Mouse (Mus musculus): Measurements from ENCODE around the gene Clstn3.

GRCm38 (mm10) chr6:124443338-124443737 is 21.3 kb downstream of the Clstn3 start:
- TF ChIP-seq TAL1 (IDR thresholded peaks at IDR 0.05; ENCODE audit: low read length) = no peak
- TF ChIP-seq GATA1 (IDR thresholded peaks at IDR 0.05; ENCODE audit: low read length) = no peak
